7 mouse cellular contexts compared by ENCODE assay signal in genomic region chr5:124362982-124363381, GRCm38 (mm10). TPM values are rescaled to one million over a fixed set of nuclear protein-coding genes. Genes with fewer than 3 reads are reported as not detected.
DNase-seq lines count a peak whose midpoint lies in the region; ATAC-seq lines count a peak whose summit lies in the region.
"Not testable (repeated sequence)": the region's sequence is repeated elsewhere in the genome, so short reads cannot be mapped to it uniquely, and the experiment has no call there.

TSS of gene Cdk2ap1 (minus strand) at chr5:124363082.

- not testable (repeated sequence) for H3K36me3 ChIP-seq in forebrain, embryonic 11.5 days (ENCODE audit: control insufficient read depth, insufficient read depth, low read length); hindbrain, embryonic 15.5 days; liver, embryonic 15.5 days (replicated peaks)

- H3K9me3 ChIP-seq in forebrain, embryonic 11.5 days (ENCODE audit: control insufficient read depth, low read length); hindbrain, embryonic 15.5 days; liver, embryonic 15.5 days (replicated peaks): not testable (repeated sequence)

- not testable (repeated sequence) for DNase-seq in adrenal gland, postnatal 36 days; forebrain, embryonic 11.5 days (ENCODE audit: low spot score); heart, adult 8-10 months (ENCODE audit: low spot score); layer of hippocampus, postnatal 36 days

- not testable (repeated sequence) for H3K27ac ChIP-seq in forebrain, embryonic 11.5 days (ENCODE audit: low read depth, low read length); hindbrain, embryonic 15.5 days (replicated peaks); liver, embryonic 15.5 days (replicated peaks)

- WGBS in forebrain, embryonic 11.5 days: 89% methylated on average over 5 of the region's 5 CpGs
- WGBS in hindbrain, embryonic 15.5 days: 93% methylated on average over 5 of the region's 5 CpGs
- WGBS in liver, embryonic 15.5 days (ENCODE audit: insufficient replicate concordance): 71% methylated on average over 5 of the region's 5 CpGs

- not testable (repeated sequence) for H3K9ac ChIP-seq in forebrain, embryonic 11.5 days (ENCODE audit: low read length); hindbrain, embryonic 15.5 days; liver, embryonic 15.5 days

- H3K4me2 ChIP-seq in forebrain, embryonic 11.5 days (ENCODE audit: low read depth, low read length, severe bottlenecking); hindbrain, embryonic 15.5 days; liver, embryonic 15.5 days: not testable (repeated sequence)

- not testable (repeated sequence) for H3K4me1 ChIP-seq in forebrain, embryonic 11.5 days (replicated peaks; ENCODE audit: control insufficient read depth, insufficient read depth, low read length); hindbrain, embryonic 15.5 days (replicated peaks); liver, embryonic 15.5 days (replicated peaks)

- ATAC-seq in forebrain, embryonic 11.5 days (replicated peaks; ENCODE audit: low FRiP score); hindbrain, embryonic 15.5 days (ENCODE audit: low FRiP score, low read depth); liver, embryonic 15.5 days (ENCODE audit: insufficient read depth); monocyte, adult 5-6 weeks (replicated peaks; ENCODE audit: insufficient number of reproducible peaks, low FRiP score, low TSS enrichment, poor library complexity, severe bottlenecking): not testable (repeated sequence)

- not testable (repeated sequence) for H3K4me3 ChIP-seq in forebrain, embryonic 11.5 days (ENCODE audit: low read depth, low read length); hindbrain, embryonic 15.5 days; liver, embryonic 15.5 days (replicated peaks)

- H3K27me3 ChIP-seq in forebrain, embryonic 11.5 days (ENCODE audit: control insufficient read depth, insufficient read depth, low read length); hindbrain, embryonic 15.5 days; liver, embryonic 15.5 days: not testable (repeated sequence)

RNA-seq across cellular contexts. Expression of gene Cdk2ap1, which starts in this region (rescaled TPM):
- total RNA-seq in adrenal gland, postnatal 36 days (2021): 100 to 1,000 TPM; 155 to 187 TPM
- 310 and 367 TPM in 2 replicates for polyA plus RNA-seq in forebrain, embryonic 11.5 days (2014; fragmentation: Nextera tagmentation; extraction: Ambion mirVana)
- total RNA-seq in heart, adult 8-10 months (2022): 100 to 1,000 TPM; 138 to 152 (median 145) TPM
- polyA plus RNA-seq in hindbrain, embryonic 15.5 days (2015; fragmentation: Nextera tagmentation; extraction: Ambion mirVana): 144 and 145 TPM in 2 replicates
- total RNA-seq in layer of hippocampus, postnatal 36 days (2021): 10 to 100 TPM; 95.1 to 99.2 TPM
- polyA plus RNA-seq in liver, embryonic 15.5 days (2015; fragmentation: Nextera tagmentation; extraction: Ambion mirVana): 31.1 and 51.4 TPM in 2 replicates
- total RNA-seq in monocyte, adult 5-6 weeks (2017): 91.4 to 168 TPM (median 101 TPM) in 3 replicates
